ENCODE assay signal across 8 mouse cellular contexts in the genomic region with DNA sequence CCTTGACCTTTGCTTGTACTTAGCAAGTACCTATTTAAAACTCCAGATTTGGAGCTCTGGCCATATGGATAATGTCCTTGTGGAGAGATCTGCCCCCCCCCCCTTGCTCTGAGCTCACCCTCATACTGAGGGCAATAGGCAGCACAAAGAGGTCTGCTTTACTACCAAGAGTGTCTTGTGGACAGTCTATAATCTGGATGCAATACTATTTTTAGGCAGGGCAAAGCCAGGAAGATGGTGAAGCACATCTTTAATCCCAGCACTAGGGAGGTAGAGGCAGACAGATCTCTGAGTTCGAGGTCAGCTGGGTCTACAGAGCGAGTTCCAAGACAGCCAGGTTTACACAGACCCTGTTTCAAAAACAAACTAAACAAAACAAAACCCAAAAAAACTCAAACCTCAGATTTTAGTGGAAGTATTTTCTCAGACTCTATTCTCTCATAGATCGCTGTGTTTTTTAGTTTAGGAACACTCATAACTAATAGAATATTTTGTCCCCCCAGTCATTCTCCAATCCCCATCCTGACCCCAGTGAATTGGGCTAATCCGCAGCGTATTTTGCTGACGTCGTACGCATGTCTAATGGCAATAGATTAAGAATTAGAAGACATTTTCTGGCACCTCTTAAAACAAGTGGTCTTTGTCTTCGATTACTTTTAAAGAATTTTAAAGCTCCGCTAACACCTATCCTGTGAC. TPM values are rescaled to one million over a fixed set of nuclear protein-coding genes. Genes with fewer than 3 reads are reported as not detected.
DNase-seq lines count a peak whose midpoint lies in the region; ATAC-seq and TF ChIP-seq lines count a peak whose summit lies in the region.

No protein-coding gene starts in this region.

- TF ChIP-seq RAD21 in CH12.LX (IDR thresholded peaks at IDR 0.05; ENCODE audit: low read depth, low read length), result no peak

- no peak for DNase-seq in gastrocnemius, adult 2 months
- no peak for DNase-seq in gastrocnemius, adult 8-10 months (ENCODE audit: low spot score in 2 of 2)
- peak; percentile 4 for DNase-seq in CH12.LX (ENCODE audit: extremely low read depth)
- DNase-seq in embryonic facial prominence, embryonic 11.5 days (ENCODE audit: low spot score), result peak; percentile 5
- no peak for DNase-seq in hindbrain, postnatal 0 days (ENCODE audit: low spot score)
- DNase-seq in midbrain, postnatal 0 days (ENCODE audit: low spot score), result no peak
- DNase-seq in lung, postnatal 10 days, result no peak

- TF ChIP-seq CTCF in gastrocnemius, adult 2 months (IDR thresholded peaks at IDR 0.05), result no peak
- no peak for TF ChIP-seq CTCF in CH12.LX (conservative IDR thresholded peaks at IDR 0.05 in 1 of 2, IDR thresholded peaks at IDR 0.05 in 1 of 2; ENCODE audit: low read depth in 2 of 2, low read length in 2 of 2)
- TF ChIP-seq CTCF in hindbrain, postnatal 0 days (IDR thresholded peaks at IDR 0.05; ENCODE audit: low read depth), result no peak
- no peak for TF ChIP-seq CTCF in midbrain, postnatal 0 days (IDR thresholded peaks at IDR 0.05)

- peak overlapping the region; percentile 73 for H3K9ac ChIP-seq in CH12.LX (ENCODE audit: insufficient read depth, low read depth)
- H3K9ac ChIP-seq in embryonic facial prominence, embryonic 11.5 days (replicated peaks; ENCODE audit: low read length), result peak overlapping the region; percentile 69
- peak overlapping the region; percentile 65 for H3K9ac ChIP-seq in hindbrain, postnatal 0 days (replicated peaks; ENCODE audit: low read length)
- H3K9ac ChIP-seq in midbrain, postnatal 0 days (replicated peaks; ENCODE audit: low read length, poor library complexity, severe bottlenecking), result peak overlapping the region; percentile 72

- in situ Hi-C loops in CH12.LX (cut with MboI; ENCODE audit: low pct_ligation_motif_present, low pct_unique_long_range_greater_than_20kb, low sequenced_read_pairs), result no loop called here

- intact Hi-C loops in gastrocnemius, adult 2 months (cut with DNase I), result no loop called here

- H3K79me2 ChIP-seq in CH12.LX (replicated peaks; ENCODE audit: control insufficient read depth, extremely low read depth, insufficient read depth, poor library complexity, severe bottlenecking), result peaks cover 27% of the 10 kb centered on the region

- peak overlapping the region; percentile 75 for H3K4me3 ChIP-seq in gastrocnemius, adult 2 months
- peak overlapping the region; percentile 78 to 99 (median 88) for H3K4me3 ChIP-seq in CH12.LX (replicated peaks in 1 of 3; ENCODE audit: low read depth in 2 of 3, low read length in 2 of 3, poor library complexity in 1 of 3)
- peak overlapping the region; percentile 71 for H3K4me3 ChIP-seq in embryonic facial prominence, embryonic 11.5 days (ENCODE audit: low read depth, low read length)
- peak overlapping the region; percentile 66 for H3K4me3 ChIP-seq in hindbrain, postnatal 0 days (ENCODE audit: low read length)
- peak overlapping the region; percentile 69 for H3K4me3 ChIP-seq in midbrain, postnatal 0 days (ENCODE audit: low read depth, low read length)

- no peak for TF ChIP-seq EP300 in CH12.LX (IDR thresholded peaks at IDR 0.05; ENCODE audit: low read length)

- peaks cover 10 to 25% of the 10 kb centered on the region in 2 experiments; a peak in 3 of 4 replicates for H3K4me1 ChIP-seq in CH12.LX (ENCODE audit: control insufficient read depth in 1 of 2, insufficient read depth in 2 of 2)
- H3K4me1 ChIP-seq in embryonic facial prominence, embryonic 11.5 days (ENCODE audit: control insufficient read depth, insufficient read depth, low read length), result peaks cover 2% of the 10 kb centered on the region; the same call in 1 of the 2 replicates
- H3K4me1 ChIP-seq in hindbrain, postnatal 0 days (ENCODE audit: insufficient read depth, low read length), result peaks cover 13% of the 10 kb centered on the region; the same call in 1 of the 2 replicates
- H3K4me1 ChIP-seq in midbrain, postnatal 0 days (ENCODE audit: insufficient read depth, low read length), result peaks cover 4% of the 10 kb centered on the region; the same call in 1 of the 2 replicates

- no peaks in the 10 kb centered on the region for H3K9me3 ChIP-seq in CH12.LX (replicated peaks; ENCODE audit: low read length)
- no peaks in the 10 kb centered on the region for H3K9me3 ChIP-seq in embryonic facial prominence, embryonic 11.5 days (replicated peaks; ENCODE audit: control insufficient read depth, low read length)
- no peaks in the 10 kb centered on the region for H3K9me3 ChIP-seq in hindbrain, postnatal 0 days (ENCODE audit: low read length)
- no peaks in the 10 kb centered on the region for H3K9me3 ChIP-seq in midbrain, postnatal 0 days (ENCODE audit: low read length)

- H3K27me3 ChIP-seq in CH12.LX (replicated peaks), result no peaks in the 10 kb centered on the region
- no peaks in the 10 kb centered on the region for H3K27me3 ChIP-seq in embryonic facial prominence, embryonic 11.5 days (ENCODE audit: control insufficient read depth, insufficient read depth, low read length)
- no peaks in the 10 kb centered on the region for H3K27me3 ChIP-seq in hindbrain, postnatal 0 days (ENCODE audit: insufficient read depth, low read length)
- H3K27me3 ChIP-seq in midbrain, postnatal 0 days (ENCODE audit: insufficient read depth, low read length), result no peaks in the 10 kb centered on the region

- H3K27ac ChIP-seq in gastrocnemius, adult 2 months, result peak overlapping the region; percentile 95
- no peak overlapping the region for H3K27ac ChIP-seq in CH12.LX (ENCODE audit: insufficient read depth, low read depth)
- no peak overlapping the region for H3K27ac ChIP-seq in embryonic facial prominence, embryonic 11.5 days (replicated peaks; ENCODE audit: low read depth, low read length)
- peak overlapping the region; percentile 84 for H3K27ac ChIP-seq in hindbrain, postnatal 0 days
- H3K27ac ChIP-seq in midbrain, postnatal 0 days (ENCODE audit: low read depth, low read length), result peak overlapping the region; percentile 87

- dilution Hi-C loops in CH12.LX (cut with MboI; ENCODE audit: extremely low pct_ligation_motif_present, extremely low pct_unique_long_range_greater_than_20kb, low sequenced_read_pairs), result no loop called here

- H3K4me2 ChIP-seq in CH12.LX (ENCODE audit: insufficient read depth, low read depth, poor library complexity, severe bottlenecking), result peak overlapping the region; percentile 69
- H3K4me2 ChIP-seq in embryonic facial prominence, embryonic 11.5 days (ENCODE audit: low read depth, low read length), result peak overlapping the region; percentile 46
- H3K4me2 ChIP-seq in hindbrain, postnatal 0 days (ENCODE audit: low read depth, low read length), result peak overlapping the region; percentile 83
- H3K4me2 ChIP-seq in midbrain, postnatal 0 days (ENCODE audit: low read depth, low read length, poor library complexity, severe bottlenecking), result peak overlapping the region; percentile 66

- ATAC-seq in embryonic facial prominence, embryonic 11.5 days (replicated peaks; ENCODE audit: insufficient number of reproducible peaks, low FRiP score, low TSS enrichment, low read depth), result peak; percentile 54
- peak; percentile 85 for ATAC-seq in hindbrain, postnatal 0 days
- ATAC-seq in midbrain, postnatal 0 days (ENCODE audit: low FRiP score), result peak; percentile 76
- no peak for ATAC-seq in activated CD4-positive, CD25-positive, alpha-beta regulatory T cell, adult 4 months

- H3K36me3 ChIP-seq in CH12.LX (replicated peaks in 1 of 2; ENCODE audit: control insufficient read depth in 1 of 2, insufficient read depth in 1 of 2, low read length in 1 of 2), result peaks cover 15 to 39% of the 10 kb centered on the region in 2 experiments
- H3K36me3 ChIP-seq in embryonic facial prominence, embryonic 11.5 days (replicated peaks; ENCODE audit: control insufficient read depth, insufficient read depth, low read depth, low read length), result peaks cover 10% of the 10 kb centered on the region
- peaks cover 10% of the 10 kb centered on the region; the same call in 1 of the 2 replicates for H3K36me3 ChIP-seq in hindbrain, postnatal 0 days (ENCODE audit: insufficient read depth, low read length)
- peaks cover 18% of the 10 kb centered on the region for H3K36me3 ChIP-seq in midbrain, postnatal 0 days (ENCODE audit: insufficient read depth, low read length)

- no peak for TF ChIP-seq POLR2A in CH12.LX (IDR thresholded peaks at IDR 0.05; ENCODE audit: low read depth, low read length)

- WGBS in embryonic facial prominence, embryonic 11.5 days, result 15% methylated on average over 10 of the region's 10 CpGs
- WGBS in hindbrain, postnatal 0 days, result 6% methylated on average over 10 of the region's 10 CpGs
- WGBS in midbrain, postnatal 0 days, result 6% methylated on average over 10 of the region's 10 CpGs

RNA-seq across cellular contexts. Expression of a gene that starts 0.5 kb away (rescaled TPM):
- total RNA-seq in gastrocnemius, adult 2 months (2021), result 1 to 10 TPM; 5.7 TPM
- 1 to 10 TPM; 5.2 to 7.5 (median 5.4) TPM for total RNA-seq in gastrocnemius, adult 8-10 months (2022)
- total RNA-seq in CH12.LX (2012; rRNA removed) (24.8 and 26.0 TPM in 2 replicates), CH12.LX (2014; rRNA removed) (35.9 and 41.1 TPM in 2 replicates)
- polyA plus RNA-seq in CH12.LX (2012; ENCODE audit: insufficient read length, low read depth), result 35.1 and 39.1 TPM in 2 replicates
- 83.8 and 84.5 TPM in 2 replicates for polyA plus RNA-seq in embryonic facial prominence, embryonic 11.5 days (2014; fragmentation: Nextera tagmentation; extraction: Ambion mirVana)
- 51.1 and 64.5 TPM in 2 replicates for total RNA-seq in hindbrain, postnatal 0 days (2014; rRNA removed)
- polyA plus RNA-seq in hindbrain, postnatal 0 days (2015; fragmentation: Nextera tagmentation; extraction: Ambion mirVana), result 58.0 and 61.5 TPM in 2 replicates
- total RNA-seq in midbrain, postnatal 0 days (2014; rRNA removed), result 58.5 and 79.7 TPM in 2 replicates
- polyA plus RNA-seq in midbrain, postnatal 0 days (2015; fragmentation: Nextera tagmentation; extraction: Ambion mirVana), result 57.5 and 60.6 TPM in 2 replicates
- 10 to 100 TPM; 79.0 to 99.7 TPM for polyA plus RNA-seq in activated CD4-positive, CD25-positive, alpha-beta regulatory T cell, adult 4 months (2017; shearing (Covaris generic))

RNA-seq across cellular contexts. Expression of a gene that starts 25.8 kb away (rescaled TPM):
- total RNA-seq in gastrocnemius, adult 2 months (2021), result 10 to 100 TPM; 18.5 to 19.7 TPM
- 10 to 100 TPM; 15.2 to 23.8 (median 18.6) TPM for total RNA-seq in gastrocnemius, adult 8-10 months (2022)
- total RNA-seq in CH12.LX (2012; rRNA removed) (9.2 and 10.9 TPM in 2 replicates), CH12.LX (2014; rRNA removed) (26.0 and 28.9 TPM in 2 replicates)
- 26.8 and 31.3 TPM in 2 replicates for polyA plus RNA-seq in CH12.LX (2012; ENCODE audit: insufficient read length, low read depth)
- 1.6 TPM in 2 replicates for polyA plus RNA-seq in embryonic facial prominence, embryonic 11.5 days (2014; fragmentation: Nextera tagmentation; extraction: Ambion mirVana)
- 19.2 and 24.3 TPM in 2 replicates for total RNA-seq in hindbrain, postnatal 0 days (2014; rRNA removed)
- polyA plus RNA-seq in hindbrain, postnatal 0 days (2015; fragmentation: Nextera tagmentation; extraction: Ambion mirVana), result 2.2 and 5.3 TPM in 2 replicates
- total RNA-seq in midbrain, postnatal 0 days (2014; rRNA removed), result 27.3 and 30.9 TPM in 2 replicates
- 3.5 and 5.2 TPM in 2 replicates for polyA plus RNA-seq in midbrain, postnatal 0 days (2015; fragmentation: Nextera tagmentation; extraction: Ambion mirVana)
- polyA plus RNA-seq in activated CD4-positive, CD25-positive, alpha-beta regulatory T cell, adult 4 months (2017; shearing (Covaris generic)), result 1 to 10 TPM; 2.6 to 3.1 TPM

RNA-seq across cellular contexts. Expression of a gene that starts 26.1 kb away (rescaled TPM):
- under 1 TPM; 0.36 to 0.47 TPM for total RNA-seq in gastrocnemius, adult 2 months (2021)
- total RNA-seq in gastrocnemius, adult 8-10 months (2022), result under 1 TPM in 3 of 4 experiments, not detected in 1; 0.25 to 0.39 (median 0.35) TPM
- 1.6 and 1.9 TPM in 2 replicates for total RNA-seq in CH12.LX (2012; rRNA removed)
- total RNA-seq in CH12.LX (2014; rRNA removed), result 1.0 and 1.7 TPM in 2 replicates
- polyA plus RNA-seq in CH12.LX (2012; ENCODE audit: insufficient read length, low read depth), result 1.4 and 1.5 TPM in 2 replicates
- polyA plus RNA-seq in embryonic facial prominence, embryonic 11.5 days (2014; fragmentation: Nextera tagmentation; extraction: Ambion mirVana), result 1.4 and 1.5 TPM in 2 replicates
- total RNA-seq in hindbrain, postnatal 0 days (2014; rRNA removed), result 7.7 and 13.4 TPM in 2 replicates
- polyA plus RNA-seq in hindbrain, postnatal 0 days (2015; fragmentation: Nextera tagmentation; extraction: Ambion mirVana), result 1.4 and 2.6 TPM in 2 replicates
- total RNA-seq in midbrain, postnatal 0 days (2014; rRNA removed), result 7.8 and 11.8 TPM in 2 replicates
- 0.83 and 1.7 TPM in 2 replicates for polyA plus RNA-seq in midbrain, postnatal 0 days (2015; fragmentation: Nextera tagmentation; extraction: Ambion mirVana)
- polyA plus RNA-seq in activated CD4-positive, CD25-positive, alpha-beta regulatory T cell, adult 4 months (2017; shearing (Covaris generic)), result under 1 TPM in 1 of 2 experiments, not detected in 1; 0.79 TPM

RNA-seq across cellular contexts. Expression of a gene that starts 33.6 kb away (rescaled TPM):
- total RNA-seq in gastrocnemius, adult 2 months (2021), result 100 to 1,000 TPM in 1 of 2 experiments, 10 to 100 TPM in 1; 94.1 to 107 TPM
- total RNA-seq in gastrocnemius, adult 8-10 months (2022), result 100 to 1,000 TPM; 108 to 111 (median 109) TPM
- total RNA-seq in CH12.LX (2012; rRNA removed) (25.7 and 29.2 TPM in 2 replicates), CH12.LX (2014; rRNA removed) (53.2 and 55.7 TPM in 2 replicates)
- polyA plus RNA-seq in CH12.LX (2012; ENCODE audit: insufficient read length, low read depth), result 37.5 and 44.7 TPM in 2 replicates
- 112 and 126 TPM in 2 replicates for polyA plus RNA-seq in embryonic facial prominence, embryonic 11.5 days (2014; fragmentation: Nextera tagmentation; extraction: Ambion mirVana)
- 108 and 128 TPM in 2 replicates for total RNA-seq in hindbrain, postnatal 0 days (2014; rRNA removed)
- 158 and 166 TPM in 2 replicates for polyA plus RNA-seq in hindbrain, postnatal 0 days (2015; fragmentation: Nextera tagmentation; extraction: Ambion mirVana)
- total RNA-seq in midbrain, postnatal 0 days (2014; rRNA removed), result 113 and 114 TPM in 2 replicates
- 166 and 182 TPM in 2 replicates for polyA plus RNA-seq in midbrain, postnatal 0 days (2015; fragmentation: Nextera tagmentation; extraction: Ambion mirVana)
- 10 to 100 TPM; 41.4 to 48.2 TPM for polyA plus RNA-seq in activated CD4-positive, CD25-positive, alpha-beta regulatory T cell, adult 4 months (2017; shearing (Covaris generic))

Comparison
In these comparisons a context has a peak if more than half of its experiments do, and no peak if none do; other contexts are left out.
1. DNase-seq: peak in CH12.LX (single experiment) and embryonic facial prominence, embryonic 11.5 days (single experiment); none in gastrocnemius, adult 2 months (single experiment), gastrocnemius, adult 8-10 months (0 of 2), hindbrain, postnatal 0 days (single experiment), midbrain, postnatal 0 days (single experiment) and lung, postnatal 10 days (single experiment).
2. H3K27ac ChIP-seq: peak in gastrocnemius, adult 2 months (single experiment), hindbrain, postnatal 0 days (single experiment) and midbrain, postnatal 0 days (single experiment); none in CH12.LX (single experiment) and embryonic facial prominence, embryonic 11.5 days (single experiment).
3. Peak in every context shown above with its lines, with median percentiles within 50 percentile points of each other: H3K4me3 ChIP-seq, H3K4me2 ChIP-seq and H3K9ac ChIP-seq.